Mouse (Mus musculus) forebrain, embryonic 14.5 days (tissue): ENCODE results near the gene Lrrc58. TPM values are rescaled to one million over a fixed set of nuclear protein-coding genes. Genes with fewer than 3 reads are reported as not detected.
A peak's percentile ranks its signal among the peaks of the same experiment; 100 is the strongest.

Experiments used
- ATAC-seq: fragments of 200-750 bp; cut with Nextera tagmentation; 2 replicates; pipeline ENCODE4 v1.8.0; 2017; ENCODE audit warnings: mild to moderate bottlenecking, moderate library complexity
- DNase-seq: peaks from one replicate; pipeline ENCODE4 v3.0.0-alpha.2; 2015; ENCODE audit warnings: low spot score
- H3K27ac ChIP-seq: fragments of 300-500 bp; sonication (generic); 2 replicates; pipeline ENCODE4 v1.5.1; 2014; ENCODE audit warnings: low read depth, mild to moderate bottlenecking, control low read depth, low read length, moderate library complexity
- H3K27me3 ChIP-seq: fragments of 300-500 bp; sonication (generic); replicated peaks from 2 replicates; pipeline ENCODE4 v1.6.1; 2014; ENCODE audit warnings: low read length, control low read depth, mixed read lengths; ENCODE audit not compliant: control insufficient read depth, insufficient read depth
- H3K36me3 ChIP-seq: fragments of 300-500 bp; sonication (generic); 2 replicates; pipeline ENCODE4 v1.6.1; 2014; ENCODE audit warnings: low read length, control low read depth; ENCODE audit not compliant: control insufficient read depth, insufficient read depth
- H3K4me1 ChIP-seq: fragments of 300-500 bp; sonication (generic); 2 replicates; pipeline ENCODE4 v1.6.1; 2014; ENCODE audit warnings: antibody characterized with exemption, low read length, control low read depth; ENCODE audit not compliant: control insufficient read depth, insufficient read depth
- H3K4me2 ChIP-seq: fragments of 300-500 bp; sonication (generic); 2 replicates; pipeline ENCODE4 v1.6.1; 2014; ENCODE audit warnings: mild to moderate bottlenecking, control low read depth, low read length
- H3K4me3 ChIP-seq: fragments of 300-500 bp; sonication (generic); 2 replicates; pipeline ENCODE4 v1.5.1; 2014; ENCODE audit warnings: low read depth, low read length, control low read depth
- H3K9ac ChIP-seq: fragments of 300-500 bp; sonication (generic); 2 replicates; pipeline ENCODE4 v1.6.1; 2014; ENCODE audit warnings: mild to moderate bottlenecking, low read length, control low read depth, moderate library complexity
- H3K9me3 ChIP-seq: fragments of 300-500 bp; sonication (generic); replicated peaks from 2 replicates; pipeline ENCODE4 v1.6.1; 2016; ENCODE audit warnings: low read length, control low read depth, mixed read lengths; ENCODE audit not compliant: control insufficient read depth
- WGBS: fragments of 180-500 bp; shearing (Covaris S2); extraction: QIAGEN DNeasy Blood & Tissue Kit; methylation state at CpG from one replicate; pipeline ENCODE4 v1.1.7; 2014; 5-methylcytosine and 5-hydroxymethylcytosine counted together
- polyA plus RNA-seq: library from polyadenylated mRNA; unstranded; fragments of >200 nt; fragmentation: Nextera tagmentation; extraction: Ambion mirVana; gene quantifications from 2 replicates; pipeline ENCODE4 v1.2.1, GENCODE M21; 2014

Gene Lrrc58
- polyA plus RNA-seq, 1 experiment from 2014 or later: 40.7 TPM

DNA sequence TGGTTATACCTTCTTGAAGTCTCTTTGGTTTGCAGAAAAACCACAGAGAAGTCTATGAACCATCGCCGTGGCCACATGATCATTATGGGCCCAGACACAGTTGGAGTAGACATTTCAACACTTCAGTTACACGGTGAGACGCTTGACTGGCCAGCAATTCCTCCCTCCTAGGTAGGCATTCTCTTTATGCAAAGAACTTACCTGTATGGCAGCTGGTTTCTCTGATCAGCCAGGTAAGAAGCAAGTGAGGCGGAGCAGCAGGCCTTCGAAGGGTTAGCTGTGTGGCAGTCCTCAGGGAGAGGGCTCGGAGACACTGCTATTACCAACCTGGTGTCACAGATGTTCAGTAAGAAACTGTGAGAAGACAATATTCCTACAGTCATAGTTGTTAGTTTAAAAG, 8.0 kb upstream of the Lrrc58 start:
- Histone ChIP-seq H3K4me3 (no peak overlapping the region), H3K36me3 (no peaks in the 10 kb centered on the region), H3K4me2 (no peak overlapping the region), H3K9ac (no peak overlapping the region), H3K4me1 (no peaks in the 10 kb centered on the region), H3K9me3 (no peaks in the 10 kb centered on the region), H3K27me3 (no peaks in the 10 kb centered on the region), H3K27ac (no peak overlapping the region)
- ATAC-seq (no peak), DNase-seq (no peak)
- 86% methylated on average over 7 of the region's 7 CpGs for WGBS

DNA sequence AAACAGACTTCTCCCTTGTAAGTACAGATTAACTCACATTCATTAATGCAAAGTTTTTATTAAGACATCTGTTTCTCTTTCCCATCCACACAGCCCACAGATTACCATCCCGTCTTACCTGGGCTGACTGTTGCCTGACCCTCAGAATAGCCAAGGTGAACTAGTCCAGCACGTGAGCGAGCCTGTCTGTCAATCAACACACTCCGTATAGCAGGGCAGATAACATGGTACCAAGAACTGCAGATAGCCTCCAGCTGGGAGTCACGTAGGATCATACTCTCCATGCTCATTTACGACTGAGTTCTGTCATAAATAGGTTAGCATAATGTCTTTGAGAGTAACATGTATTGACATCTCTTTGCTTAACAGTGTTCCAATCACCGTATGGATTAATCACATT, 7.2 kb upstream of the Lrrc58 start, which contains the start of gene Gm36028:
Gene Gm36028, minus strand, starts transcription at position 118 of the 400 bp plus-strand sequence.
- H3K36me3 ChIP-seq: no peaks in the 10 kb centered on the region
- H3K4me3 ChIP-seq: no peak within 1 kb of the TSS
- no peak for ATAC-seq
- no peaks in the 10 kb centered on the region for H3K9me3 ChIP-seq
- 90% methylated on average over 7 of the region's 7 CpGs for WGBS
- no peaks in the 10 kb centered on the region for H3K27me3 ChIP-seq
- no peaks in the 10 kb centered on the region for H3K4me1 ChIP-seq
- H3K9ac ChIP-seq: no peak within 1 kb of the TSS
- no peak for DNase-seq
- H3K27ac ChIP-seq: no peak within 1 kb of the TSS
- no peak within 1 kb of the TSS for H3K4me2 ChIP-seq

- H3K4me3 ChIP-seq: no peak overlapping the region
- no peak for DNase-seq
- H3K4me2 ChIP-seq: no peak overlapping the region
- H3K36me3 ChIP-seq: no peaks in the 10 kb centered on the region
- 82% methylated on average over 3 of the region's 3 CpGs for WGBS
- no peak for ATAC-seq
- H3K27ac ChIP-seq: no peak overlapping the region
- H3K4me1 ChIP-seq: peaks cover 3% of the 10 kb centered on the region; the same call in 1 of the 2 replicates
- H3K9me3 ChIP-seq: no peaks in the 10 kb centered on the region
- H3K9ac ChIP-seq: no peak overlapping the region
- no peaks in the 10 kb centered on the region for H3K27me3 ChIP-seq
These were observed 4.3 kb upstream of the Lrrc58 start for GRCm38 (mm10) chr16:37863876-37864275.

DNA sequence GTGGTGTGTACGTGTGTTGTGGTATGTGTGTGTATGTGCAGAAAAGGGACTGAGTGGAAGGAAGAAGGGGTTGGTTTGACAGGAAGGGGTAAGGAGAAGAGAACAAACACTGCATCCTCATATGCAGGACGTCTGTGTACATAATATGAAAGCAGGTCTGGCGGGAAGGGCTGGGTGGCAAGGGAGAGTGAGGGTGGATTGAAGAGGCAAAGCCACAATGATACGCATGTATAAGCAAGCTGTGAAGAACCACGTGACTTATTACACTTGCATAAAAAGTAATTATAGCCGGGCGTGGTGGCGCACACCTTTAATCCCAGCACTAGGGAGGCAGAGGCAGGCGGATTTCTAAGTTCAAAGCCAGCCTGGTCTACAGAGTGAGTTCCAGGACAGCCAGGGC, 2.3 kb upstream of the Lrrc58 start:
- Histone ChIP-seq H3K9ac (no peak overlapping the region), H3K4me3 (no peak overlapping the region), H3K27ac (no peak overlapping the region), H3K36me3 (no peaks in the 10 kb centered on the region), H3K4me2 (no peak overlapping the region), H3K9me3 (no peaks in the 10 kb centered on the region), H3K27me3 (no peaks in the 10 kb centered on the region), H3K4me1 (peaks cover 16% of the 10 kb centered on the region)
- WGBS: 82% methylated on average over 9 of the region's 9 CpGs
- DNase-seq (no peak), ATAC-seq (no peak)

DNA sequence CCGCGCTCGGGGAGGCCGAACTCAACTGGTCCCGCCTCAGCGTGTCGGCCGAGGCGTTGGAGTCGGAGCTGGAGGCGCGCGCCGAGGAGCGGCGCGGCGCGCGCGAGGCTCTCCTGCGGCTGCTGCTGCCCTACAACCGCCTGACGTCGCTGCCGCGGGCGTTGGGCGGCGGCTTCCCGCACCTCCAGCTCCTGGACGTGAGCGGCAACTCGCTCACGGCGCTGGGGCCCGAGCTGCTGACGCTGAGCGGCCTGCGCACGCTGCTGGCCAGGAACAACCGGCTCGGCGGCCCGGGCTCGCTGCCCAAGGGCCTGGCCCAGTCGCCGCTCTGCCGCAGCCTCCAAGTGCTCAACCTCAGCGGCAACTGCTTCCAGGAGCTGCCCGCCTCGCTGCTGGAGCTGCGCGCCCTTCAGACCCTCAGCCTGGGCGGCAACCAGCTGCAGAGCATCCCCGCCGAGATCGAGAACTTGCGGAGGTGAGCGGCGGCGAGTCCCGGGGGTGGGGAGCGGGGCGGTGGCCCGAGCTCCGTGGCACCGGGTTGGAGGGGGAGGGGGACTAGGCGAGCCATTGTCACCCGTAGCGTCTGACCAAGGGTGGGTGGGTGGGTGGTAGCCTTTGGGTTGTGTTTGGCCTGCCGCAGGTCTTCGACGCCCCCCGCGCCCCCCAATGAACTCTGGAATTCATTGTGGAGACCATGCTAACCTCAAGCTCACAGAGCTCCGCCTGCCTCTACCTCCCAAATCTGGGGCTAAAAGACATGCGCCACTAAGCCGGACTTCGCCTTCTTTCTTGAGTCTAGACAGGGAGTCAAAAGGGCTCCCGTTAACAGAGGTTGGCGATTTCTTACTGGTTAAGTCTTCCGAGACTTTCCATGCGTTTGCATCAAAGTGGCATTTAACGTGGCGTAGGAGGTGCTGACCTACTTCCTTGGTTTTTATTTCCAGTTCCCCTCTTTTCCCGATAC, 599 bp downstream of the Lrrc58 start:
- peaks cover 3% of the 10 kb centered on the region; the same call in 1 of the 2 replicates for H3K36me3 ChIP-seq
- peak overlapping the region; percentile 98 for H3K9ac ChIP-seq
- H3K27ac ChIP-seq: peak overlapping the region; percentile 99
- ATAC-seq (peak; percentile 80), DNase-seq (peak; percentile 82)
- H3K4me1 ChIP-seq: peaks cover 25% of the 10 kb centered on the region
- H3K27me3 ChIP-seq: no peaks in the 10 kb centered on the region
- peak overlapping the region; percentile 69 for H3K4me2 ChIP-seq
- H3K9me3 ChIP-seq: no peaks in the 10 kb centered on the region
- under 1% methylated on average over 75 of the region's 87 CpGs for WGBS
- H3K4me3 ChIP-seq: peak overlapping the region; percentile 96

GRCm38 (mm10) chr16:37869470-37870231, 1.5 kb downstream of the Lrrc58 start:
- DNase-seq: peak; percentile 20
- ATAC-seq: no peak

GRCm38 (mm10) chr16:37871112-37871715, 3.0 kb downstream of the Lrrc58 start:
- H3K4me3 ChIP-seq: no peak overlapping the region
- peak; percentile 33 for DNase-seq
- H3K4me2 ChIP-seq: peak overlapping the region; percentile 26; the same call in 1 of the 2 replicates
- H3K27ac ChIP-seq: no peak overlapping the region
- no peaks in the 10 kb centered on the region for H3K9me3 ChIP-seq
- no peaks in the 10 kb centered on the region for H3K27me3 ChIP-seq
- WGBS: 61% methylated on average over 4 of the region's 4 CpGs
- peaks cover 3% of the 10 kb centered on the region; the same call in 1 of the 2 replicates for H3K36me3 ChIP-seq
- peaks cover 25% of the 10 kb centered on the region for H3K4me1 ChIP-seq
- ATAC-seq: no peak
- no peak overlapping the region for H3K9ac ChIP-seq

More at GRCm38 (mm10) chr16:37869470-37870231, 1.5 kb downstream of the Lrrc58 start:
- peaks cover 3% of the 10 kb centered on the region; the same call in 1 of the 2 replicates for H3K36me3 ChIP-seq
- peak overlapping the region; percentile 98 for H3K9ac ChIP-seq
- H3K27me3 ChIP-seq: no peaks in the 10 kb centered on the region
- H3K4me2 ChIP-seq: peak overlapping the region; percentile 69
- no peaks in the 10 kb centered on the region for H3K9me3 ChIP-seq
- no peak overlapping the region for H3K27ac ChIP-seq
- peak overlapping the region; percentile 96 for H3K4me3 ChIP-seq
- WGBS: 31% methylated on average over 4 of the region's 4 CpGs
- H3K4me1 ChIP-seq: peaks cover 25% of the 10 kb centered on the region

GRCm38 (mm10) chr16:37874501-37875235, 6.5 kb downstream of the Lrrc58 start:
- peaks cover 25% of the 10 kb centered on the region for H3K36me3 ChIP-seq
- DNase-seq (no peak), ATAC-seq (no peak)
- no peaks in the 10 kb centered on the region for H3K9me3 ChIP-seq
- 79% methylated on average over 4 of the region's 4 CpGs for WGBS
- H3K4me1 ChIP-seq: peaks cover 21% of the 10 kb centered on the region
- no peak overlapping the region for H3K27ac ChIP-seq
- no peak overlapping the region for H3K9ac ChIP-seq
- no peak overlapping the region for H3K4me3 ChIP-seq
- H3K4me2 ChIP-seq: no peak overlapping the region
- H3K27me3 ChIP-seq: no peaks in the 10 kb centered on the region
